Mouse (Mus musculus): ENCODE measurements around the gene Rlf. TPM values are rescaled to one million over a fixed set of nuclear protein-coding genes. Genes with fewer than 3 reads are reported as not detected.

Rlf gene
- polyA plus RNA-seq, 1 experiment from 2014 or later = 20.5 TPM

DNA sequence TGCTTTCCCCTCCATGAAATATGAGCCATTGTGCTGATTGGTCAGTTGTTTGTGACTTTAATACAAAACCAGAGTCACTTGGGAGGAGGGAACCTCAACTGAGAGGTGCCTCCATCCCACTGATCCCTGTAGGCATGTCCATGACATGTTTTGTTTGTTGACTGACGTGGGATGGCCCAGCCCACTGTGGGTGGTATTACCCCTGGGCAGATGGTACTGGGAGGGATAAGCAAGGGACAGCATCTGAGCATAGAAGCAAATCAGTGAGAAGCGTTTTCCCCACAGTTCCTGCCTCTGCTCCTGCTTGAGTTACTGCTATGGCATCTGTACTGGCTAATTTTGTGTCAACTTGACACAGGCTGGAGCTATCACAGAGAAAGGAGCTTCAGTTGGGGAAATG is 1.3 kb upstream of the Rlf start:
- no peak for ATAC-seq (ENCODE audit: low read depth)
- H3K27me3 ChIP-seq (ENCODE audit: control insufficient read depth, insufficient read depth, low read depth, low read length) = no peaks in the 10 kb centered on the region; the same call in 1 of the 2 replicates
- H3K9ac ChIP-seq (ENCODE audit: low read length) = no peak overlapping the region
- H3K36me3 ChIP-seq (ENCODE audit: control insufficient read depth, insufficient read depth, low read length) = no peaks in the 10 kb centered on the region
- no peaks in the 10 kb centered on the region for H3K9me3 ChIP-seq (ENCODE audit: control insufficient read depth, low read length)
- 61% methylated on average over 2 of the region's 2 CpGs for WGBS
- no peak overlapping the region for H3K4me3 ChIP-seq (ENCODE audit: low read length)
- peaks cover 15% of the 10 kb centered on the region for H3K4me1 ChIP-seq (replicated peaks; ENCODE audit: control insufficient read depth, insufficient read depth, low read length)
- no peak overlapping the region for H3K27ac ChIP-seq (ENCODE audit: low read length)
- H3K4me2 ChIP-seq (ENCODE audit: low read depth, low read length) = no peak overlapping the region

DNA sequence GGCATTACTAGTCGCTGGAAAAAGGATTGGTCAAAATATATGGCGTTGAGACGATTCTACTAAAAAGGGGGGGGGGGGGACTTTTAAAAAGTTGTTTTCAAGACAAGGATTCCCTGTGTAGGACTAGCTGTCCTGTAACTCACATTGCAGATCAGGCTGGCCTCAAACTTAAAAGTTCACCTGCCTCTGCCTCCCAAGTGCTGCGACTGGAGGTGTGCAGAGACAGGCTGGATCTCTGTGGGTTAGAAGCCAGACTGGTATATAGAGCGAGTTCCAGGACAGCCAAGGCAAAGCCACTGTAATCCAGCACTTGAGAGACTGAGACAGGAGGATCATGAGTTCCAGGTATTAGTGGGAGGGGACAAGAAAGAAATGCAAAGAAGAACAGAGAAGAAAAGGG is 605 bp upstream of the Rlf start:
- Histone ChIP-seq H3K9ac (ENCODE audit: low read length) (peak overlapping the region; percentile 97), H3K27me3 (ENCODE audit: control insufficient read depth, insufficient read depth, low read depth, low read length) (no peaks in the 10 kb centered on the region; the same call in 1 of the 2 replicates), H3K4me1 (replicated peaks; ENCODE audit: control insufficient read depth, insufficient read depth, low read length) (peaks cover 15% of the 10 kb centered on the region), H3K4me3 (ENCODE audit: low read length) (peak overlapping the region; percentile 97), H3K27ac (ENCODE audit: low read length) (no peak overlapping the region), H3K36me3 (ENCODE audit: control insufficient read depth, insufficient read depth, low read length) (no peaks in the 10 kb centered on the region), H3K9me3 (ENCODE audit: control insufficient read depth, low read length) (no peaks in the 10 kb centered on the region), H3K4me2 (ENCODE audit: low read depth, low read length) (peak overlapping the region; percentile 74)
- 20% methylated on average over 5 of the region's 5 CpGs for WGBS
- no peak for ATAC-seq (ENCODE audit: low read depth)

DNA sequence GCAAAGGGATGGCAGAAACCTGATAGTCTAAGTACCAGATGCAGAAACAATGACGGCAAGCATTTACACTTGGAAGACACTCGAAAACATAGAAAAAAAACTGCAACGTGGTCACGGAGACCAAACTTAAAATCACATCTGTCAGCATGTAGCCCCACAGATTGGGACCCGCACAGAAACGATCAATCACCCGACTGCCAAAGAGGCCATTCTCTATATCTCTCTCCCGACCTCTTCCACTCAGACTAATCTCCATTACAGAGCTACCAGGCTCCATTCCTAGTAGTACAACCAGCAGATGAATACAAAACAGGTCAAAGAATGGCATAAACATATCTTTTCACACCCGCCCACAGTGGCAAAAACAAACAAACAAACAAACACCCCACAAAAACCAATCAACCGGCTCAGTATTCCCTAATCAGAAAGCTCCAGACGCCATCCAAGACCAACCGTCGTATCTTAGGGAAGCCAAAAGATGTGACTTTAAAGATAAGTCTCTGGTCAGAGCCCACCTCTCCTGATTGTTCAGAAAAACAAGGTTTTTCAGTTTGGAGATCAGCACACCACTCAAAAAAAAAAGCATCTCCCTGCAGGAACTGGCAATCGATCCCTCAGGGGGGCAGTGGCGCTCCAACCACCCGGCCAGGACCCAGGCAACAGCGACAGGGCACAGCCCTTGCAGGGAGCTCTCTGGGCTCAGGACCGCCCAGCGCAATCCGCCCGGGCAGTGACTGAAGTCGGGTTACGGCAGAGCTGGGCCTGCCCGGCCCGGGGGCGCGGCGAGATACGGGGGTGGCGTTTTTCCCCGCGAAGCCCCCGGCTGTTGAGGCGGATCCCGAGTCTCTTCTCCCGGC is 720 bp downstream of the Rlf start:
- Histone ChIP-seq H3K27me3 (ENCODE audit: control insufficient read depth, insufficient read depth, low read depth, low read length) (no peaks in the 10 kb centered on the region; the same call in 1 of the 2 replicates), H3K4me2 (ENCODE audit: low read depth, low read length) (peak overlapping the region; percentile 84), H3K4me1 (replicated peaks; ENCODE audit: control insufficient read depth, insufficient read depth, low read length) (peaks cover 15% of the 10 kb centered on the region), H3K27ac (ENCODE audit: low read length) (peak overlapping the region; percentile 86), H3K4me3 (ENCODE audit: low read length) (peak overlapping the region; percentile 97), H3K9me3 (ENCODE audit: control insufficient read depth, low read length) (no peaks in the 10 kb centered on the region), H3K9ac (ENCODE audit: low read length) (peak overlapping the region; percentile 97), H3K36me3 (ENCODE audit: control insufficient read depth, insufficient read depth, low read length) (no peaks in the 10 kb centered on the region)
- peak; percentile 89 for ATAC-seq (ENCODE audit: low read depth)
- under 1% methylated on average over 36 of the region's 36 CpGs for WGBS

DNA sequence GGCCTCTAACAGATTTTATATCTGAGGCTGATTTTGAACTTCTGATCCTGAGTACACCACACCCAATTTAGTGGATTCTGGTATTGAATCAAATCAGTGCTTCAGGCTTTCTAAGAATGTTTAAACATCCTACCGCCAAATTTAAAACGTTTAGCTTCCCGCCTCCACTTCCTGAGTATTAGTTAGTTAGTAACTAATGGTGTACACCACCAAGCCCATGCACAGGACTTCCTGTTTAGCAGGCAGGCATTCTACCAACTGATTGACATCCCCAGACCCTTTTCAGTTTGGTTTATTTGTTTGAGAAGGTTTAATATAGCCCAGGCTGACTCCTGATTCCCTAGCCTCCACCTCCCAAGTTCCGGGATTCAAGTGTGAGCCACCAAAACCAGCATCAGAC is 6.0 kb downstream of the Rlf start:
- no peak for ATAC-seq (ENCODE audit: low read depth)
- 59% methylated on average over 4 of the region's 4 CpGs for WGBS
- Histone ChIP-seq H3K27me3 (ENCODE audit: control insufficient read depth, insufficient read depth, low read depth, low read length) (no peaks in the 10 kb centered on the region), H3K4me1 (replicated peaks; ENCODE audit: control insufficient read depth, insufficient read depth, low read length) (peaks cover 12% of the 10 kb centered on the region), H3K4me3 (ENCODE audit: low read length) (no peak overlapping the region), H3K9me3 (ENCODE audit: control insufficient read depth, low read length) (no peaks in the 10 kb centered on the region), H3K27ac (ENCODE audit: low read length) (no peak overlapping the region), H3K9ac (ENCODE audit: low read length) (no peak overlapping the region), H3K4me2 (ENCODE audit: low read depth, low read length) (no peak overlapping the region), H3K36me3 (ENCODE audit: control insufficient read depth, insufficient read depth, low read length) (no peaks in the 10 kb centered on the region)

DNA sequence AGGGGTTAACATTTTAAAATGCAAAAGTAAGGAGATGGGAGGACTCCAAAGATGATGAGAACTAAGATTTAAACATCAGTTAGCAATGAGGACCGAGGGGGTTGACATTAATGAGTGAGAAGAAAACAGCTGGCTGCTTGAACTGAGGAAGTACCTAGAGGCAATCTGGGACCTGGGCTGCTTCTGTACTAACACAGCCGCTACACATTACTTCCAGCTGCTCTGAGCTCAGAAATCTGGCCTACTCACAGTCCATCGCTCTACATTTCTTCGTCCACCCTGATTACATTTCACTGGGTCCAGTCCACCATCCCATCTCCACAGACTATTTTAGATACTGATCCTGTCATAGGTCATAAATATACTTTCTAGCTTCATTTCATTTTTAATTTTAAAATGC is 17.0 kb downstream of the Rlf start:
- H3K27ac ChIP-seq (ENCODE audit: low read length) = no peak overlapping the region
- no peak overlapping the region for H3K4me3 ChIP-seq (ENCODE audit: low read length)
- no peaks in the 10 kb centered on the region for H3K9me3 ChIP-seq (ENCODE audit: control insufficient read depth, low read length)
- H3K27me3 ChIP-seq (ENCODE audit: control insufficient read depth, insufficient read depth, low read depth, low read length) = no peaks in the 10 kb centered on the region
- H3K4me2 ChIP-seq (ENCODE audit: low read depth, low read length) = no peak overlapping the region
- no peaks in the 10 kb centered on the region for H3K36me3 ChIP-seq (ENCODE audit: control insufficient read depth, insufficient read depth, low read length)
- H3K9ac ChIP-seq (ENCODE audit: low read length) = no peak overlapping the region
- 86% methylated on average over 4 of the region's 4 CpGs for WGBS
- ATAC-seq (ENCODE audit: low read depth) = no peak
- no peaks in the 10 kb centered on the region for H3K4me1 ChIP-seq (replicated peaks; ENCODE audit: control insufficient read depth, insufficient read depth, low read length)

DNA sequence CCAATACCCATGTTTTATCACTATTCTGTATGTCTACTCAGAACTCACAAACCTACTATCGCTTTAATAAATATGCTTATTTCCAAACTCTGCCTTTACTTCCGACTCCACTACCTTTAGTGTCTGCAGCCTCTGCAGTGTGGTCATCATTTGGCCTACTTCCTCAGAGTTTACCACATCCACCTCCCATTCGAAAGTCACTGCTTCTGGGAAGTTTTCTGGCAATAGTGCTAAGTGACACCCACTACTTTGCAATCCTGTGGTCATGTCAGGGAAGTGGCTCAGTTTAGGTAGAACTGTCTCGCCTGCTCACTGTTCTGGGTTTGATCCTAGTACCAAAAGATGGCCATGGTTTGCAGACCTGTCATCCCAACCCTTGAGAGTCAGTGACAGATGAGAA is 17.9 kb downstream of the Rlf start:
- Histone ChIP-seq H3K4me3 (ENCODE audit: low read length) (no peak overlapping the region), H3K27ac (ENCODE audit: low read length) (no peak overlapping the region), H3K4me2 (ENCODE audit: low read depth, low read length) (no peak overlapping the region), H3K9me3 (ENCODE audit: control insufficient read depth, low read length) (no peaks in the 10 kb centered on the region), H3K4me1 (replicated peaks; ENCODE audit: control insufficient read depth, insufficient read depth, low read length) (no peaks in the 10 kb centered on the region), H3K36me3 (ENCODE audit: control insufficient read depth, insufficient read depth, low read length) (0 out of 2 replicates have a peak, but pooled peaks cover 2% of the 10 kb centered on the region), H3K9ac (ENCODE audit: low read length) (no peak overlapping the region), H3K27me3 (ENCODE audit: control insufficient read depth, insufficient read depth, low read depth, low read length) (no peaks in the 10 kb centered on the region)
- ATAC-seq (ENCODE audit: low read depth) = no peak
- WGBS = 95% methylated on average over 4 of the region's 4 CpGs

DNA sequence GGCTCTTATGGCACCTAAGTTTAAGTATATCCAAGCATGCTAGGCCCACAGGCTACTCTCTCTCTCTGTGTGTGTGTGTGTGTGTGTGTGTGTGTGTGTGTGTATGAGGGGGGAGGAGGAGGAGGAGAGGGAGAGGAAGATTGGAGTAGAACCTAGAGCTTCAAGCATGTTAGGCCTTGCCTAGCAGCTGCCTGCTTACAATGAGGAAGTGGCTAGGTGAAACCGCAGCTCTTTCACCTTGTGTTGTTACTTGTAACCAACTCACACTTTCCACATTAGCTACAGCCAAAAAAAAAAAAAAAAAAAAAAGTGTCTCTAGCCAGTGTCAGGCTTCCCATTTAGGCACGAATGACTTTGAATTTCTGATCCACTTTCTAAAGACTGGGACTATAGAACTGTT is 18.7 kb downstream of the Rlf start:
- ATAC-seq (ENCODE audit: low read depth) = no peak
- WGBS = 88% methylated on average over 2 of the region's 2 CpGs

DNA sequence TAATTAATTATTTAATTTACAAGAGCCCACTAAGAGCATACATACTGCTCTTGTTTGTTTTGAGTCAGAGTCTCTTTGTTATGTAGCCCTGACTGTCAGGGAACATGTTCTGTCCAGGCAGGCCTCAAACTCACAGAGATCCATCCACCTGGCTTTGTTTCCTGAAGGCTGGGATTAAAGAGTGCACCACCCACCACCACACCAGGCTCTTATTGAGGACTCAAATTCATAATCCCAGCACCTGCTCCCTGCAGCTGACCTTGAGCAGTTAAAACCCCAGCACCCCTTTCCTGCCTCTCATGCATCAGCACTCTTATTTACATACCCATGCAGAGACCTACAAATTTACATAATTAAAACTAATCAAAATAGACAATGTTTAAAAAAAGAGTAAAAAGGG is 20.1 kb downstream of the Rlf start:
- Histone ChIP-seq H3K9me3 (ENCODE audit: control insufficient read depth, low read length) (no peaks in the 10 kb centered on the region), H3K9ac (ENCODE audit: low read length) (no peak overlapping the region), H3K4me3 (ENCODE audit: low read length) (no peak overlapping the region), H3K27me3 (ENCODE audit: control insufficient read depth, insufficient read depth, low read depth, low read length) (no peaks in the 10 kb centered on the region), H3K36me3 (ENCODE audit: control insufficient read depth, insufficient read depth, low read length) (0 out of 2 replicates have a peak, but pooled peaks cover 2% of the 10 kb centered on the region), H3K4me2 (ENCODE audit: low read depth, low read length) (no peak overlapping the region), H3K4me1 (replicated peaks; ENCODE audit: control insufficient read depth, insufficient read depth, low read length) (no peaks in the 10 kb centered on the region), H3K27ac (ENCODE audit: low read length) (no peak overlapping the region)
- ATAC-seq (ENCODE audit: low read depth) = no peak

More for the DNA sequence above, 18.7 kb downstream of the Rlf start:
- Histone ChIP-seq H3K4me2 (ENCODE audit: low read depth, low read length) (no peak overlapping the region), H3K27ac (ENCODE audit: low read length) (no peak overlapping the region), H3K9me3 (ENCODE audit: control insufficient read depth, low read length) (no peaks in the 10 kb centered on the region), H3K9ac (ENCODE audit: low read length) (no peak overlapping the region), H3K4me1 (replicated peaks; ENCODE audit: control insufficient read depth, insufficient read depth, low read length) (no peaks in the 10 kb centered on the region), H3K36me3 (ENCODE audit: control insufficient read depth, insufficient read depth, low read length) (0 out of 2 replicates have a peak, but pooled peaks cover 2% of the 10 kb centered on the region), H3K27me3 (ENCODE audit: control insufficient read depth, insufficient read depth, low read depth, low read length) (no peaks in the 10 kb centered on the region), H3K4me3 (ENCODE audit: low read length) (no peak overlapping the region)

DNA sequence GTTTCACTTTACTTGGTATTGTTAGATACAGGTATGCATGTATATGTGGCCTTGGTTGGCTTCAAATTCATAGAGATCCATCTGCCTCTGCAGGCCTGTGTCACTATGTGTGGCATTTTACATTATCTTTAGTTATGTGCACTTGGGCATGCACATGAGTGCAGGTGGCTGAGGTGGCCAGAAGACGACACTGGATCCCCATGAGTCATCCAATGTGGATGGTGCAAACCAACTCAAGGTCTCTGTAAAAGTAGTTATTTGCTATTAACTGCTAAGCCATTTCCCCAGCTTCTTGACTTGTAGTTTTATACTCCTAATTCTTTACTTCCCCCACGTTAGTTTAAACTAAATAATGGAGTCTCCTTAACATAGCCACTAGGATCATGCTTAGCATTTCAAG is 22.6 kb downstream of the Rlf start:
- H3K4me2 ChIP-seq (ENCODE audit: low read depth, low read length) = no peak overlapping the region
- no peaks in the 10 kb centered on the region for H3K9me3 ChIP-seq (ENCODE audit: control insufficient read depth, low read length)
- no peak overlapping the region for H3K4me3 ChIP-seq (ENCODE audit: low read length)
- no peak for ATAC-seq (ENCODE audit: low read depth)
- H3K4me1 ChIP-seq (replicated peaks; ENCODE audit: control insufficient read depth, insufficient read depth, low read length) = no peaks in the 10 kb centered on the region
- no peak overlapping the region for H3K9ac ChIP-seq (ENCODE audit: low read length)
- peaks cover 4% of the 10 kb centered on the region; the same call in 1 of the 2 replicates for H3K36me3 ChIP-seq (ENCODE audit: control insufficient read depth, insufficient read depth, low read length)
- no peaks in the 10 kb centered on the region for H3K27me3 ChIP-seq (ENCODE audit: control insufficient read depth, insufficient read depth, low read depth, low read length)
- H3K27ac ChIP-seq (ENCODE audit: low read length) = no peak overlapping the region
- WGBS = 97% methylated on average over 2 of the region's 2 CpGs

All from lung, embryonic 16.5 days (tissue).